ENCODE assay signal across 30 mouse cellular contexts in genomic region chr1:85734511-85734910, GRCm38 (mm10). TPM values are rescaled to one million over a fixed set of nuclear protein-coding genes. Genes with fewer than 3 reads are reported as not detected.
DNase-seq lines count a peak whose midpoint lies in the region; ATAC-seq and TF ChIP-seq lines count a peak whose summit lies in the region.
"Had no signal": no experiment of that assay in that cellular context is flagged by ENCODE, and none has a peak within 500 bp of the region (broad histone marks: within the 10 kb centered on the region; RNA-seq: fewer than 3 reads in every experiment).

No protein-coding gene starts in this region.

- H3K27me3 ChIP-seq in spleen, adult 2 months (ENCODE audit: control insufficient read depth, insufficient read depth, low read length) = no peaks in the 10 kb centered on the region
- no peaks in the 10 kb centered on the region for H3K27me3 ChIP-seq in liver, embryonic 16.5 days (ENCODE audit: control insufficient read depth, insufficient read depth, low read depth, low read length)
- H3K27me3 ChIP-seq: forebrain, embryonic 13.5 days; heart, embryonic 15.5 days; intestine, embryonic 15.5 days; limb, embryonic 12.5 days; neural tube, embryonic 12.5 days had no signal

- TF ChIP-seq CTCF in spleen, adult 2 months (IDR thresholded peaks at IDR 0.05; ENCODE audit: extremely low read depth, insufficient read depth, insufficient read length, insufficient replicate concordance) = no peak

- no peak overlapping the region for H3K9ac ChIP-seq in liver, embryonic 16.5 days (ENCODE audit: low read depth, low read length)
- H3K9ac ChIP-seq: forebrain, embryonic 13.5 days; heart, embryonic 15.5 days; intestine, embryonic 15.5 days; limb, embryonic 12.5 days; neural tube, embryonic 12.5 days had no signal

- peak overlapping the region; percentile 82 for H3K27ac ChIP-seq in spleen, adult 2 months (ENCODE audit: insufficient read depth, low read length)
- peak overlapping the region; percentile 29; the same call in 1 of the 2 replicates for H3K27ac ChIP-seq in liver, embryonic 16.5 days (ENCODE audit: low read length)
- H3K27ac ChIP-seq: forebrain, embryonic 13.5 days; heart, embryonic 10.5 days; heart, embryonic 15.5 days; intestine, embryonic 15.5 days; kidney, postnatal 0 days; limb, embryonic 12.5 days; neural tube, embryonic 12.5 days had no signal

- ATAC-seq in CD4-positive, CD25-positive, alpha-beta regulatory T cell, adult 4 months = no peak
- ATAC-seq in liver, embryonic 16.5 days (ENCODE audit: low read depth) = no peak
- ATAC-seq: forebrain, embryonic 13.5 days; hindbrain, embryonic 16.5 days; intestine, embryonic 15.5 days; lung, postnatal 0 days had no signal

- TF ChIP-seq POLR2A in spleen, adult 2 months (IDR thresholded peaks at IDR 0.05; ENCODE audit: low read depth, low read length) = no peak

- H3K4me1 ChIP-seq in spleen, adult 2 months (ENCODE audit: control insufficient read depth, insufficient read depth, insufficient read length) = peaks cover 18% of the 10 kb centered on the region
- no peaks in the 10 kb centered on the region; the same call in 1 of the 2 replicates for H3K4me1 ChIP-seq in liver, embryonic 16.5 days (ENCODE audit: control insufficient read depth, low read depth, low read length)
- H3K4me1 ChIP-seq: forebrain, embryonic 13.5 days; intestine, embryonic 15.5 days had no signal

- peak; percentile 40 for DNase-seq in CD4-positive, CD25-positive, alpha-beta regulatory T cell, adult 2 months (ENCODE audit: low read depth, low spot score)
- DNase-seq in spleen, adult 2 months (ENCODE audit: low read depth in 1 of 2, low spot score in 2 of 2) = no peak
- DNase-seq in spleen, adult 12 weeks (ENCODE audit: low spot score) = no peak
- DNase-seq in adrenal gland, postnatal 36 days = no peak
- DNase-seq in heart, adult 9 months (ENCODE audit: low spot score in 2 of 2) = no peak
- DNase-seq in layer of hippocampus, adult 11-12 months (ENCODE audit: low spot score) = no peak
- DNase-seq: adrenal gland, adult 2 months; cerebellum, adult 11 months; cerebellum, adult 9-10 months; cerebellum, postnatal 36 days; gastrocnemius, postnatal 10 days; kidney, adult 2 months; kidney, postnatal 4 days; layer of hippocampus, postnatal 36 days; lung, adult 18-20 months; lung, postnatal 4 days; thymus, postnatal 25 days had no signal

- H3K4me2 ChIP-seq in liver, embryonic 16.5 days (ENCODE audit: low read depth, low read length) = no peak overlapping the region
- H3K4me2 ChIP-seq: forebrain, embryonic 13.5 days; intestine, embryonic 15.5 days; limb, embryonic 12.5 days; midbrain, embryonic 11.5 days; neural tube, embryonic 12.5 days had no signal

- H3K9me3 ChIP-seq in liver, embryonic 16.5 days (replicated peaks; ENCODE audit: control insufficient read depth, low read length) = no peaks in the 10 kb centered on the region
- H3K9me3 ChIP-seq: heart, embryonic 10.5 days; heart, embryonic 15.5 days; intestine, embryonic 15.5 days; limb, embryonic 12.5 days; neural tube, embryonic 12.5 days had no signal

- H3K36me3 ChIP-seq in spleen, adult 2 months (ENCODE audit: control insufficient read depth, insufficient read depth, low read length) = peaks cover 9% of the 10 kb centered on the region
- no peaks in the 10 kb centered on the region for H3K36me3 ChIP-seq in liver, embryonic 16.5 days (ENCODE audit: control insufficient read depth, insufficient read depth)
- H3K36me3 ChIP-seq: heart, embryonic 10.5 days; heart, embryonic 15.5 days; intestine, embryonic 15.5 days; limb, embryonic 12.5 days; neural tube, embryonic 12.5 days had no signal

- no peak overlapping the region for H3K4me3 ChIP-seq in spleen, adult 2 months (ENCODE audit: extremely low read depth, insufficient read depth, insufficient read length)
- H3K4me3 ChIP-seq in liver, embryonic 16.5 days (ENCODE audit: low read depth, low read length) = no peak overlapping the region; the same call in 1 of the 2 replicates
- H3K4me3 ChIP-seq: forebrain, embryonic 13.5 days; heart, embryonic 10.5 days; heart, embryonic 15.5 days; intestine, embryonic 15.5 days; limb, embryonic 12.5 days; myocyte; neural tube, embryonic 12.5 days had no signal

- WGBS in spleen, adult 2 months = 0% methylated on average over 1 of the region's 1 CpGs
- 52% methylated on average over 1 of the region's 1 CpGs for WGBS in liver, embryonic 16.5 days (ENCODE audit: insufficient replicate concordance)

RNA-seq across cellular contexts. Expression of gene A630001G21Rik, which starts 43.9 kb away (rescaled TPM):
- polyA plus RNA-seq in CD4-positive, CD25-positive, alpha-beta regulatory T cell, adult 4 months (2017; shearing (Covaris generic)) = 10 to 100 TPM; 43.4 to 55.8 TPM
- polyA plus RNA-seq in spleen, adult 2 months (2012; rRNA removed) = 21.3 and 28.4 TPM in 2 replicates
- 2.0 and 3.0 TPM in 2 replicates for polyA plus RNA-seq in liver, embryonic 16.5 days (2015; fragmentation: Nextera tagmentation; extraction: Ambion mirVana)
- under 1 TPM; 0.56 to 0.86 TPM for total RNA-seq in adrenal gland, postnatal 36 days (2021)

RNA-seq across cellular contexts. Expression of gene Cab39, which starts 58.7 kb away (rescaled TPM):
- polyA plus RNA-seq in CD4-positive, CD25-positive, alpha-beta regulatory T cell, adult 4 months (2017; shearing (Covaris generic)) = 10 to 100 TPM; 37.0 to 53.5 TPM
- polyA plus RNA-seq in spleen, adult 2 months (2012; rRNA removed) = 24.1 and 25.0 TPM in 2 replicates
- polyA plus RNA-seq in liver, embryonic 16.5 days (2015; fragmentation: Nextera tagmentation; extraction: Ambion mirVana) = 10.1 and 11.2 TPM in 2 replicates
- total RNA-seq in adrenal gland, postnatal 36 days (2021) = 100 to 1,000 TPM; 115 to 138 TPM
